Mouse (Mus musculus) left cerebral cortex, postnatal 25 days (tissue): ENCODE results near the gene Atoh7. TPM values are rescaled to one million over a fixed set of nuclear protein-coding genes. Genes with fewer than 3 reads are reported as not detected.

ENCODE experiments used
- DNase-seq, 2 experiments: peaks; one replicate each; pipeline ENCODE4 v3.0.0; 2022; ENCODE audit warnings: low spot score in 2 of 2, mixed read lengths in 1 of 2
- intact Hi-C: fragments of 180-260 bp; cut with DNase I; formaldehyde crosslinking; loops from one replicate; pipeline ENCODE4 v1.15.1; 2025
- total RNA-seq, 2 experiments: library from RNA; stranded (reverse); gene quantifications; 2 replicates each; pipeline ENCODE4 v1.2.3; 2021

Gene Atoh7
- total RNA-seq, 2 experiments from 2014 or later: 2.9 to 4.1 TPM

DNA sequence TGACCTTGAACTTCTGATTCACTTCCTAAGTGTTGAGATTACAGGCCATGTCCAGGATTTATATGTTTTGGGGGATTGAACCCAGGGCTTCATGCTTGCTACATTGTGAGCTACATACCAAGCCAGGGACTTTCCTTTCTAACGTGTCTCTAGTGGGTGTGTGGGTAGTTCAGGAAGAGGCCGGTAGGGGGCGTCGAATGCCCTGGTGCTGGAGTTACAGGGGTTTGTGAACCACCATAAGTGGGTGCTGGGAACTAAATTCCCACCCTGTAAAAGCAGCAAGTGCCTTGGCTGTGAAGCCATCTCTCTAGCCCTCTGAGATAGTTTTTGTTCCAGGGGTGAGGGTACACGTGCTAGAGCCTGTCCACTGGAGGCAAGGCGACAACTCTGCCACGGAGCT is 31.0 kb downstream of the Atoh7 start:
- DNase-seq: no peak
- intact Hi-C loops: no loop called here

- DNase-seq: no peak
- intact Hi-C loops: no loop called here
Measured at GRCm38 (mm10) chr10:63132356-63132755, 32.9 kb downstream of the Atoh7 start.

- intact Hi-C loops: no loop called here
- DNase-seq: no peak
Measured at GRCm38 (mm10) chr10:63133326-63133725, 33.9 kb downstream of the Atoh7 start.

- intact Hi-C loops: no loop called here
- DNase-seq: peak in 1 of 2 experiments; percentile 43
Measured at GRCm38 (mm10) chr10:63135680-63136079, 36.2 kb downstream of the Atoh7 start.

DNA sequence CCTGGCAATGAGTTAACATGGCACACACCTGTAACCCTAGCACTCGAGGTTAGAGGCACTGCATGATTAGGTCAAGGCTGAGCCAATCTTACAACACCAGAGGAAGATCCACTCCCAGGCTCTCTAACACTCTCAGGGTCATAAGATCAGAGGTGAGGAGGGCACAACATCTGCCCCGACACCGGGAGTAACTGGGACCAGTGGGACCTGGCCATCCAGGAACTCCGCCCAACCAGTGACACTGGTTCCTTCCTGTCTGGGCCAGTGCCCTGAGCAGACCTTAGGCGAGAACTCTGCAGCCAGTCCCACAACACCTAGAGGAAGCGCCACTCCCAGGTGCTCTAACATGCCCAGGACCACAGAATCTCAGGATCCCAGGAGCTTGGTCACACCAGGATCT is 37.0 kb downstream of the Atoh7 start:
- intact Hi-C loops: no loop called here
- DNase-seq: no peak

GRCm38 (mm10) chr10:63142660-63143059 is 43.2 kb downstream of the Atoh7 start:
- DNase-seq: no peak
- intact Hi-C loops: no loop called here

Other genes with a start within 250 kb of the Atoh7 start
- 10 to 100 TPM; 21.1 to 26.0 TPM for gene Tet1, start 190.7 kb upstream of the Atoh7 start, total RNA-seq
- gene Slc25a16, start 179.0 kb upstream of the Atoh7 start, total RNA-seq: 10 to 100 TPM; 37.4 to 41.9 TPM
- 1 to 10 TPM; 1.7 to 1.9 TPM for gene Dna2, start 152.6 kb upstream of the Atoh7 start, total RNA-seq
- 10 to 100 TPM; 79.0 to 84.4 TPM for gene Rufy2, start 119.4 kb upstream of the Atoh7 start, total RNA-seq
- gene Hnrnph3, start 75.4 kb upstream of the Atoh7 start, total RNA-seq: 10 to 100 TPM; 46.3 to 52.0 TPM
- 1 to 10 TPM; 2.1 to 2.4 TPM for gene Pbld2, start 75.3 kb upstream of the Atoh7 start, total RNA-seq
- under 1 TPM; 0.46 to 0.78 TPM for gene Pbld1, start 39.5 kb upstream of the Atoh7 start, total RNA-seq
- gene Mypn, start 104.3 kb downstream of the Atoh7 start, total RNA-seq: 1 to 10 TPM; 2.8 to 3.8 TPM
- 10 to 100 TPM; 43.1 to 44.4 TPM for gene Herc4, start 144.2 kb downstream of the Atoh7 start, total RNA-seq